Mouse (Mus musculus) E14TG2a.4 (cell line): ENCODE measurements around the gene Ush2a.

Source experiments
- CTCF ChIP-seq: conservative IDR thresholded peaks from 2 replicates; pipeline ENCODE4 v1.5.1; 2014; ENCODE audit warnings: low read length
- NANOG ChIP-seq: IDR thresholded peaks from 2 replicates; pipeline ENCODE4 v1.6.1; 2014; ENCODE audit warnings: borderline replicate concordance, low read length, mixed read lengths
- POU5F1 ChIP-seq: IDR thresholded peaks from 2 replicates; pipeline ENCODE4 v1.6.1; 2014; ENCODE audit warnings: low read length, borderline replicate concordance

GRCm38 (mm10) chr1:188653001-188653400 is 391.2 kb downstream of the Ush2a start:
- TF ChIP-seq CTCF (no peak), NANOG (no peak), POU5F1 (no peak)
